Mouse (Mus musculus) layer of hippocampus, postnatal 25 days (tissue): Measurements from ENCODE around the gene Ust. TPM values are rescaled to one million over a fixed set of nuclear protein-coding genes. Genes with fewer than 3 reads are reported as not detected.

Experiments used
- DNase-seq, 2 experiments: peaks; one replicate each; pipeline ENCODE4 v3.0.0; 2022; ENCODE audit warnings: mixed read lengths in 2 of 2, low spot score in 1 of 2; ENCODE audit errors: extremely low spot score in 1 of 2
- total RNA-seq, 2 experiments: library from RNA; stranded (reverse); gene quantifications; 2 replicates each; pipeline ENCODE4 v1.2.3; 2021

Ust gene
- total RNA-seq, 2 experiments from 2014 or later, result 72.5 to 74.0 TPM

- DNase-seq, result no peak
Observed at GRCm38 (mm10) chr10:8505346-8506246, 13.0 kb downstream of the Ust start.

- DNase-seq, result no peak
Observed at GRCm38 (mm10) chr10:8504832-8505231, 13.8 kb downstream of the Ust start.

GRCm38 (mm10) chr10:8498951-8499891 lies 19.4 kb downstream of the Ust start:
- no peak for DNase-seq

- DNase-seq, result no peak
Observed at GRCm38 (mm10) chr10:8495543-8496141, 23.0 kb downstream of the Ust start.

- no peak for DNase-seq
Observed at GRCm38 (mm10) chr10:8491909-8492591, 26.6 kb downstream of the Ust start.

GRCm38 (mm10) chr10:8487388-8487787 lies 31.2 kb downstream of the Ust start:
- no peak for DNase-seq

- no peak for DNase-seq
Observed at GRCm38 (mm10) chr10:8484487-8484886, 34.1 kb downstream of the Ust start.

GRCm38 (mm10) chr10:8482779-8483178 lies 35.8 kb downstream of the Ust start:
- DNase-seq, result no peak

GRCm38 (mm10) chr10:8479779-8480178 lies 38.8 kb downstream of the Ust start:
- DNase-seq, result no peak

- no peak for DNase-seq
Observed at GRCm38 (mm10) chr10:8477936-8478335, 40.7 kb downstream of the Ust start.

GRCm38 (mm10) chr10:8471995-8472394 lies 46.6 kb downstream of the Ust start:
- no peak for DNase-seq

- no peak for DNase-seq
Observed at GRCm38 (mm10) chr10:8471012-8471411, 47.6 kb downstream of the Ust start.

- no peak for DNase-seq
Observed at GRCm38 (mm10) chr10:8469516-8469915, 49.1 kb downstream of the Ust start.

- no peak for DNase-seq
Observed at GRCm38 (mm10) chr10:8468651-8469386, 49.8 kb downstream of the Ust start.

GRCm38 (mm10) chr10:8465918-8466317 lies 52.7 kb downstream of the Ust start:
- DNase-seq, result no peak

- DNase-seq, result no peak
Observed at GRCm38 (mm10) chr10:8465216-8465615, 53.4 kb downstream of the Ust start.

GRCm38 (mm10) chr10:8461372-8461771 lies 57.3 kb downstream of the Ust start:
- DNase-seq, result no peak

- DNase-seq, result no peak
Observed at GRCm38 (mm10) chr10:8454711-8455110, 63.9 kb downstream of the Ust start.

GRCm38 (mm10) chr10:8447681-8448080 lies 70.9 kb downstream of the Ust start:
- no peak for DNase-seq

GRCm38 (mm10) chr10:8446972-8447371 lies 71.7 kb downstream of the Ust start:
- no peak for DNase-seq
